Mouse (Mus musculus) ES-E14 (cell line): ENCODE results near the gene Cfap99.

Experiments used
- HCFC1 ChIP-seq: IDR thresholded peaks from 2 replicates; pipeline ENCODE4 v1.6.1; 2012; ENCODE audit warnings: low read length, inconsistent platforms, borderline replicate concordance; ENCODE audit not compliant: insufficient read depth
- ZNF384 ChIP-seq: IDR thresholded peaks from 2 replicates; pipeline ENCODE4 v1.6.1; 2012; ENCODE audit warnings: low read depth, low read length, inconsistent platforms

GRCm38 (mm10) chr5:34269921-34270465 lies 18.4 kb upstream of the Cfap99 start:
- TF ChIP-seq HCFC1 (no peak), ZNF384 (no peak)
